Mouse (Mus musculus) skeletal muscle tissue, adult 2 months (tissue): ENCODE results near the gene Eif3a.

Experiments
- DNase-seq: peaks from one replicate; pipeline ENCODE4 v3.0.0-alpha.2; 2012; ENCODE audit warnings: low read depth, low spot score

The Eif3a gene

DNA sequence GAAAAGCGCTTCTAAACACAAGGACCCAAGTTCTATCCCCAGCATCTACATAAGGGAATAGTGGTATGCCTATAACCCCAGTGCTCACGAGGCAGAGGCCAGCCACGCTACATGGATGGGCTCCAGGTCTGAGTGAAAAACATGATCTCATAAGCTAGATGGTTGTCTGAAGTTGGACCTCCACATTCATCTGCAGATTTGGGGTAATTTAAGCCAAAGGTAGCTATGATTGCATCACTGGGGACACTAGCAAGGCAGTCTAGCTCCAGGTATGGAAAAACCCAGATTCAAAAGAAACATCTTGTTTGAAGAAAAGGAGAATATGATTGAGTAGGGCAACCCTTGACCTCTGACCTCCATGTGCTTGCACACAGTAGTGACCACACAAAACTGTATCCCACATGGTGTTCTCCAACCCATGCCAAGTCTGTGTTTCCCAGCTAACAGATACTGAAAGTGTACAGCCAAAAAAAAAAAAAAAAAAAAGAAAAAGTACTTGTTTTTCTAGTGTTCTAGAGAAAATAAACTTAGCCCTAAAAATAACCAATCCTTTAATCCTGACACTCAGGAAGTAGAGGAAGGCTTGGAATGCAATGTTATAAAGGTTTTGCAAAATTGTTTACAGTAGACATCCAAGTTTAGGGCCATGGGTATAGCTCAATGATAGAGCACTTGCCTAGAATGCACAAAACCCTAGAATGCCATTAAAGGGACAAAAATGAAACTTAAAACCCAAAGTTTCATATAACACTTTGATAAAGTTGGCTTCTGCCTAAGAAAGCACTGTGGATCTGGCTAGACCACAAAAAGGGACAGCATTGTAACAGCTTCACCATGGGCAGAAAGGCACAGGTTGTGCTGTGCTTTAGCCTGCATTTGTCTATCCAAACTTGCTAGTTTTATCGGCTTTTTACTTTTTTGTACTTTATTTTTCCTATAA, 31.3 kb downstream of the Eif3a start:
- no peak for DNase-seq

DNA sequence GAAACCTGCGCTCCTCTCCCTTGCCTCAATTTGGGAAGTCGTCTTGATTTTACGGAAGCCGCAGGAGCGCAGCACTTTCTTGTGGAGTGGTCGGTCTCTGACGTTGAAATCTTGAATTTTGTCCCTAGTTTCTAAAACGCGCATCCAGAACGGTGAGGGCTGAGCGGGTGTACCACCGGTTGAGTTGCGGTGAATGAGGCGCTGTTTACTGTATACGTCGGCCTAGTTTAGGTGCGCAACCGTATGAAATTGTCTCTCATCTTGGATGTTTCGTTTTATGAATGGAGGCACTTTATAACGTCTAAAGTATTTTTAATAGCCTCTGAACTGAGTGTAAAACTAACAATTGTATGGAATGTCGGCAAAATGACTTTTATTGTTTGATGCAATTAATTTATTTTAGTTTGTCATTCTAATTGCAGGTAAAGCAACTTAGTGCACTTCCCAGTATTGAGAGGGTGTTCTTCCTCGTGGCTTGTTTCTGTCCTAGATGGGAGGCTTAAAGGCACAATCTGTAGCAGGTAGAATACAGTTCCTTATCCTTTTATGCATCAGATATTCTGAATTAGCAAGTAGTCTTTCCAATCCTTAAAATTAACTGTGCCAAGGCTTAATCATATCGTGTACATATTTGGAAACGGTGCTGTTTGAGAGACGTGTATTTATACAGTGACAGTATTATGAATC, 33.2 kb downstream of the Eif3a start:
- DNase-seq: no peak

DNA sequence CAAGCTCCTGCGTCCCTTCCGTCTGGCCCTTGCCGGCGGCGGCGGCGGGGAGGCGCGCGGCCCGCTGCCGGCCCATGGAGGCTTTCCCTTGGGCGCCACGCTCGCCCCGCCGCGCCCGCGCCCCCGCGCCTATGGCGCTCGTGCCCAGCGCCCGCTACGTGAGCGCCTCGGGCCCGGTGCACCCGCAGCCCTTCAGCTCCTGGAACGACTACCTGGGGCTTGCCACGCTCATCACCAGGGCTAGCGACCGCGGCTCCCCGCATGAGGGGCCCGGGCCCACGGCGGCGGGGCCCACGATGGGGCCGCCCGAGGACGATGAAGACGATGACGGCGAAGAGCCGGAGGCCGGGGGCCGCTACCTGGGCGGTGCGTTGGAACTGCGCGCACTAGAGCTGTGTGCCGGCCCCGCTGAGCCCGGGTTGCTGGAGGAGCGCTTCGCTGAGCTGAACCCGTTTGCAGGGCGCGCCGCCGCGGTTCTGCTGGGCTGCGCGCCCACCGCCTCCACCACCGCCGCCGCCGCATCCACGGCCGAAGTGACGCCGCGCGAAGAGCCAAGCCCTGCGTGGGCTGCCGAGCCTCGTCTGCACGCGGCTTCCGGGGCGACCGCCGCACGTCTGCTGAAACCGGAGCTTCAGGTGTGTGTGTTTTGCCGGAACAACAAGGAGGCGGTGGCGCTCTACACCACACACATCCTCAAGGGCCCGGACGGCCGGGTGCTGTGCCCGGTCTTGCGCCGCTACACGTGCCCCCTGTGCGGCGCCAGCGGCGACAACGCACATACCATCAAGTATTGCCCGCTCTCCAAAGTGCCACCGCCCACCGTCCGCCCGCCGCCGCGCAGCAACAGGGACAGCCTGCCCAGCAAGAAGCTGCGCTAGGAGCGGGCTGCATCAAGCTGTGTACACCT, 34.0 kb downstream of the Eif3a start:
- DNase-seq: no peak

DNA sequence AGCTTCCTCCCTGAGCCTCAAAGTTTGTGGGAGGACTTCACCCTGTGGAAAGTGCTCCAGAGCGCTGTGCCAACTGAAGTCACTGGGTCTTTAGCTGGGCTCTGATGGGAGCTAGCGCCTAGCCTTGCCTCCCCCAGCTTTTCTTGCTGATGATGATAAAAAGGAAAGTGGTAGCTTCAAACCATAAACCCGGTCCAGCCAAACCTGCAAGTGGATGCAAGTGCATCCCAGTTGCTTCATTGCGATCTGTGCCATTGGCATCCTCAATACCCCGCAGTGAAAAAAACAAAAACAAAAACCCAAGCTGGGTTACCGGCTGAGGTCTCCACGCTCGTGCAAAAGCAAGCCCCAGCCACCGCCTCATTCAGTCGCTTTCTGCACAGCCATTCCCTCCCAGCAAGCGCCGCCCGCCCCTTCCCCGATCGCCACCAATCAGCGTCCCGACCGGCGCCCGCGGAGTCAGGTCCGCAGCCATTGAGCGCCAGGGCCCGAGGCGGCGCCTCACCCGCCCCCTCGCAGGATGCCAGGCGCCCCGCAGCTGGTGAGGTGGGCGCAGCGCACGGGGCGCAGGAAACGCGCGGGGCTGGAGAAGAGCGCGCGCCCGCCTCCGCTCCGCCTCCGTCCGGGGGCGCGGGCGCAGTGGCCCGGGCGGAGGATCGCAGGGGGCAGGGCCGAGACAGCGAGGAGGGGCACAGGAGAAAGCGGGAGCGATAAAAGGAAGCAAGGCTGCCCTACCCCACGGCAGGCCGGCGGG, 34.8 kb downstream of the Eif3a start, which contains the start of gene Nanos1:
Gene Nanos1, plus strand, starts transcription at position 550 of the 754 bp plus-strand sequence.
- DNase-seq: peak; percentile 43

DNA sequence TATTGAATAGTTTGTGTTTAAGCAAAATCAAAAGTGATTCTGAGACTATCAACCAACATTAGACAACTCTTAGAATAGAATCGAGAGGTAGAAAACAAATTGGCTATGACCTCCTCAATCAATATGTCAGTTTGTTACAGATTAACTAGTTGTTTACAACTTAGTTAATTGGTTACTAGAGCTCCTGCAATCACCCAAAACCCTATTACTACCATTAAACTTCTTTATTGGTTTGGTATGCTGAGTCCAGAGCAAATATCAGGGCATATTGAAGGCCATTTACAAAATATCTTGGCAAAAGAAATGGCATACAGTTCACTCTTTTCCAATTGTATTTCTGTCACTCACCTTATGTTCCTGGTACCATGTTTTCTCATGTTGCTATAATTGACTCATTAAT, 42.7 kb downstream of the Eif3a start:
- no peak for DNase-seq

DNA sequence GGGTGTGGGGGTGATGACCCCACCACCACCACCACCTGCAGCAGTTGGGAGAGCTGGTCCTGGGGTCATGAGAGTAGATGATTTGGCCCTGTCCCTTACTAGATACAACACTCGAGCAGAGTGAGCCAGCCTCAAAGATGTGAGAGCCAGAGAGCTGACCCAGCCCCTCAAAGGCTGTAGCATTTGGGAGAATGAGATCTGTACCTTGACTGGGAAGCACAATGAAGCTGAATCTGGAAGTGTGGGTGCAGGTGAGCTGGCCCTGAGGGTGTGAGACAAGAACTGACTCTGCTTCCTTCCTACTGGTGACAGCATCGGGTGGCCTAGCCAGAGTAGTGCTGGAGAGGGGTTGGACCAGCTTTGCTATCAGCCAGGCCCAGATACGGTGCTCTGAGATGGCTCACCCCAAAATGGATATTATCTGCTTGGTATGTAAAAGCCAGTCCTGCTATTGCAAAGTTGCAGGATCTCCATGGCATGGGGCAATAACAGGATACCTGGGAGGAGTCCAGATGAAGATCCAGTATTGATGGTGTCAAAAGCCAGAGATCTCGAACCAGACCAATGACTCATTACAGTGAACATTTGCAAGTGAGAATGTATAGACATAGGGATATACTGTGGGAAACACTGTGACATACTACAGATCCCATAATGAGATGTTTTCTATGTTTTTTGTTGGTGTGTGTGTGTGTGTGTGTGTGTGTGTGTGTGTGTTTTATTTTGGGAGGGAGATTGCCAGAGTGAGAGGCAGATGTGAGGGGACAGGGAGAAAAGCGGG, 46.5 kb downstream of the Eif3a start:
- no peak for DNase-seq

DNA sequence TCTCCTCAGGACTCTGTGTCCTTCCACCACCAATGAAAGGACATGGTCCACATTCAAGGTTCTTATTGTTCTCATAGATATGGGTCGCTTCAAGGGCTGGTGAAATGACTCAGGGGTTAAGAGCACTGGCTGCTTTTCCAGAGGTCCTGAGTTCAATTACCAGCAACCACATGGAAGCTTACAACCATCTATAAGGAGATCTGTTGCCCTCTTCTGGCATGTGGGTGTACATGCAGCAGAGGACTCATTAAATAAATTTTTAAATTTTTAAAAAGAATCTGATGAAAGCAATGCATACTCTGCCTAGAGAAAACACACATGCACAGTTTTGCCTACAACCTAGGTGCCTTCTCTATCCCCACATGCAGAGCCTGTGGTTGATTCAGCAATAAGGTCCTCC, 49.9 kb downstream of the Eif3a start:
- no peak for DNase-seq

DNA sequence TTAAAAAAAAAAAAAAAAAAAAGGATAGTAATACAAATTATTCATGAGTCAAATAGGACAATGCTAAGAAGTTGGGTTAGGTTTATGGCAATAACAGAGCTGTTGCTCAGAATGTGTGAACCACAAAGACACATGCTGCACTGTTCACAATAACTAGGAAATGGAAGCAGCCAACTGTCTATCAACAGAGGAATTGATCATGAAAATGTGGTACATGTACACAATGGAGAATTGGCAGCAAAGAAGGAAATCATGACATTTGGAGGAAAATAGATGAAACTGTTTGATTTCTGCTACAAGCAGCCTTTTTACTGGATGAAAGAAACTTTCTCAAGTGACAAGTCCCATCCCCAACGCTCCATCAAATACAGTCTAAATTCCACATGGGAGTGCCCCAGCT, 58.5 kb downstream of the Eif3a start:
- no peak for DNase-seq

DNA sequence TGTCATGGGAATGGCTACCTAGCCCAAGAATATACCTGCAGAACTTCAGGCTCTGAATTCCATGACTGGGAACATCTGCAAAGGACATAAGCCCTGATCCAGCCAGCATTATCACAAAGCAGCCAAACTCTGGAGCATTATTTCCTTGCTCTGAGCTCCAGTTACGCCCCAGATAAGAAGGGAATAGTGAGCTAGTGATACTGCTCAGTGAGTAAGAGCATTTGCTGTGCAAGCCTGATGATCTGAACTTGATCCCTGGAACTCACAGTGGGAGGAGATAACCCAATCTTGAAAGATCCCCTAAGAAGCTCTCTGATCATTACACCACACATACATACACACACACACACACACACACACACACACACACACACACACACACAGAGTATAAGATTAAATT, 59.2 kb downstream of the Eif3a start:
- DNase-seq: no peak

DNA sequence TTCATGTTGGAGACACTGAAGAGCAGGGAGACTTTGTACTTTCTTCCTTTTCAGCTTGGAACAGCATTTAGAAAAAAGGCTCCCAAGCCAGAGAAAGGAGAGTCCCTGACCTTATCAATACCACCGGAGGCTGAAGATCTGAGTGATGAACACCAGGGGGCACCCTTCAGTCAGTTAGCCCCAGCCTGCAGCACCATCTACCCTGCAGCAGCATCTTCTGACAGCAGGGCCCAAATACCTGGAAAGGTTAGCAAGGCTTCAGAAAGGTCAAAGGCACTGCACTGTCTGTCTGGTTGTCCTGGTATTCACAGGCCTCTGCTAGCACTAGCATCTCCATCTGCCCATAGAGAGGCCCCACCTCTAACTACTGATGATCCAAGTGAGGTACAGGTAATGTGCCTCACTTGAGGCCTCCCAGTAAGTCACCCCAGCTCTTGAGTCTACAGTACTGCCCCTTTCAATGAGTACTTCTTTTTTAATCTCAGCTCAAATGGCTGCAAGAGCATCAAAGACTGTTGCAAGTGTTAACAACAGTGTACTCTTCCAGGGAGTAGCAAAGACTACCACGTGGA, 60.1 kb downstream of the Eif3a start:
- DNase-seq: no peak

DNA sequence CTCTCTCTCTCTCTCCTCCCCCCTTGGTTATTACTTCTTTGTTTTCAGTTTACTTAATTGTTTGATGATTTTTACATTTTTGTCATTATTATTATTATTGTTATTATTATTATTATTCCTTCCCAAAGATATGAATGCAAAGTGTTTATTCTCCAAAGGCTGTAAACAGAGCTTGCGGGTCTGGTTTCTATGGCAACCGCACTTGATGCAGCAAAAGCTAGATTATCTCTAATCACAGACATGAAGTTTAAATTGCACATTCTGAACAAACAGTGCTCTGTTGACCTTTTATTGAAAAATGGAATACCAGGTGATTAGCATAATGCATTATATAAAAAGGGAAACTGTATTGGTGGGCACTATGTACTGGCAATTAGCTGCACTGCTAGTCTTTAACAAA, 74.1 kb downstream of the Eif3a start:
- DNase-seq: no peak

DNA sequence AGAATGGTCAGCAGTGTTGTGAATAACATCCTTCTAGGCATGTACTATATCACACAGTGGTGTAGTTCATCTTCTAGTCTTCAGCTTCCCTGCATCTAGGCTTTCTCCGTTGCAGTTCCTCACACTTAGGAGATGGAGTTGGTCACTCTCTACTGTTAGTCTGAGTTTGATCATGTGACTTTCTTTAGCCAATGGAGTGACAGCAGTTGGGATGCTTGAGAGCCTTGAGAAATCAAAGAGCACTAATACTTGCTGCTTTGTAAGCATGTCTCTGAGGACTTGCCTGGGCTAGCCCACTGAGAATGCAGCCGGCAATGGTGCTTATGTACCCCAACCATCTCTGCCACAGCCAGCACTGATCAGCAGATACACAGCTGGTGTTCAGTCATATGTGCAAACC, 77.9 kb downstream of the Eif3a start:
- DNase-seq: no peak
